Mouse (Mus musculus): ENCODE measurements around the gene Echdc3. TPM values are rescaled to one million over a fixed set of nuclear protein-coding genes. Genes with fewer than 3 reads are reported as not detected.

Gene Echdc3
- polyA plus RNA-seq, 1 experiment from 2014 or later = 7.7 TPM

GRCm38 (mm10) chr2:6220141-6220805 is 7.4 kb upstream of the Echdc3 start:
- H3K9ac ChIP-seq = no peak overlapping the region
- H3K36me3 ChIP-seq = no peaks in the 10 kb centered on the region
- ATAC-seq (ENCODE audit: extremely low read depth, insufficient number of reproducible peaks, low FRiP score, low TSS enrichment) = no peak
- H3K27ac ChIP-seq (replicated peaks) = no peak overlapping the region
- H3K4me2 ChIP-seq = no peak overlapping the region
- H3K27me3 ChIP-seq (replicated peaks) = no peaks in the 10 kb centered on the region
- no peak overlapping the region for H3K4me3 ChIP-seq
- WGBS = 9% methylated on average over 4 of the region's 4 CpGs
- no peaks in the 10 kb centered on the region for H3K9me3 ChIP-seq
- H3K4me1 ChIP-seq = no peaks in the 10 kb centered on the region

GRCm38 (mm10) chr2:6212327-6212723 is 508 bp downstream of the Echdc3 start:
- Histone ChIP-seq H3K36me3 (no peaks in the 10 kb centered on the region), H3K4me1 (peaks cover 36% of the 10 kb centered on the region), H3K27me3 (replicated peaks) (no peaks in the 10 kb centered on the region), H3K4me3 (peak overlapping the region; percentile 56), H3K9ac (peak overlapping the region; percentile 91), H3K27ac (replicated peaks) (peak overlapping the region; percentile 96), H3K4me2 (peak overlapping the region; percentile 81), H3K9me3 (no peaks in the 10 kb centered on the region)
- ATAC-seq (ENCODE audit: extremely low read depth, insufficient number of reproducible peaks, low FRiP score, low TSS enrichment) = no peak
- WGBS = 34% methylated on average over 9 of the region's 9 CpGs

GRCm38 (mm10) chr2:6210840-6211239 is 2.0 kb downstream of the Echdc3 start:
- Histone ChIP-seq H3K9ac (no peak overlapping the region), H3K27me3 (replicated peaks) (no peaks in the 10 kb centered on the region), H3K27ac (replicated peaks) (no peak overlapping the region), H3K4me2 (no peak overlapping the region), H3K4me3 (no peak overlapping the region), H3K4me1 (peaks cover 36% of the 10 kb centered on the region), H3K9me3 (no peaks in the 10 kb centered on the region), H3K36me3 (no peaks in the 10 kb centered on the region)
- no peak for ATAC-seq (ENCODE audit: extremely low read depth, insufficient number of reproducible peaks, low FRiP score, low TSS enrichment)
- WGBS = 86% methylated on average over 6 of the region's 6 CpGs

GRCm38 (mm10) chr2:6209746-6210145 is 3.1 kb downstream of the Echdc3 start:
- Histone ChIP-seq H3K4me3 (no peak overlapping the region), H3K27me3 (replicated peaks) (no peaks in the 10 kb centered on the region), H3K36me3 (no peaks in the 10 kb centered on the region), H3K4me2 (no peak overlapping the region), H3K9ac (no peak overlapping the region), H3K9me3 (no peaks in the 10 kb centered on the region), H3K27ac (replicated peaks) (no peak overlapping the region), H3K4me1 (peaks cover 36% of the 10 kb centered on the region)
- WGBS = 82% methylated on average over 3 of the region's 3 CpGs
- no peak for ATAC-seq (ENCODE audit: extremely low read depth, insufficient number of reproducible peaks, low FRiP score, low TSS enrichment)

- Histone ChIP-seq H3K9ac (no peak overlapping the region), H3K27me3 (replicated peaks) (no peaks in the 10 kb centered on the region), H3K36me3 (no peaks in the 10 kb centered on the region), H3K4me1 (peaks cover 36% of the 10 kb centered on the region), H3K9me3 (no peaks in the 10 kb centered on the region), H3K4me2 (no peak overlapping the region), H3K27ac (replicated peaks) (no peak overlapping the region), H3K4me3 (no peak overlapping the region)
- no peak for ATAC-seq (ENCODE audit: extremely low read depth, insufficient number of reproducible peaks, low FRiP score, low TSS enrichment)
- 61% methylated on average over 11 of the region's 11 CpGs for WGBS
These were observed 3.7 kb downstream of the Echdc3 start for GRCm38 (mm10) chr2:6209116-6209515.

GRCm38 (mm10) chr2:6207736-6208135 is 5.1 kb downstream of the Echdc3 start:
- Histone ChIP-seq H3K4me2 (no peak overlapping the region), H3K27me3 (replicated peaks) (no peaks in the 10 kb centered on the region), H3K36me3 (no peaks in the 10 kb centered on the region), H3K4me3 (no peak overlapping the region), H3K9ac (no peak overlapping the region), H3K4me1 (peaks cover 28% of the 10 kb centered on the region), H3K27ac (replicated peaks) (no peak overlapping the region), H3K9me3 (no peaks in the 10 kb centered on the region)
- 85% methylated on average over 2 of the region's 2 CpGs for WGBS
- ATAC-seq (ENCODE audit: extremely low read depth, insufficient number of reproducible peaks, low FRiP score, low TSS enrichment) = no peak

GRCm38 (mm10) chr2:6196363-6196973 is 16.4 kb downstream of the Echdc3 start:
- Histone ChIP-seq H3K27ac (replicated peaks) (no peak overlapping the region), H3K4me2 (no peak overlapping the region), H3K4me1 (peaks cover 12% of the 10 kb centered on the region), H3K27me3 (replicated peaks) (no peaks in the 10 kb centered on the region), H3K36me3 (no peaks in the 10 kb centered on the region), H3K9me3 (no peaks in the 10 kb centered on the region), H3K9ac (no peak overlapping the region), H3K4me3 (no peak overlapping the region)
- ATAC-seq (ENCODE audit: extremely low read depth, insufficient number of reproducible peaks, low FRiP score, low TSS enrichment) = no peak
- WGBS = 69% methylated on average over 10 of the region's 10 CpGs

- H3K9me3 ChIP-seq = no peaks in the 10 kb centered on the region
- ATAC-seq (ENCODE audit: extremely low read depth, insufficient number of reproducible peaks, low FRiP score, low TSS enrichment) = no peak
- WGBS = 70% methylated on average over 15 of the region's 15 CpGs
These were observed 17.2 kb downstream of the Echdc3 start for GRCm38 (mm10) chr2:6195468-6196239.

GRCm38 (mm10) chr2:6194497-6194896 is 18.3 kb downstream of the Echdc3 start:
- no peak for ATAC-seq (ENCODE audit: extremely low read depth, insufficient number of reproducible peaks, low FRiP score, low TSS enrichment)
- H3K9me3 ChIP-seq = no peaks in the 10 kb centered on the region
- WGBS = 64% methylated on average over 7 of the region's 7 CpGs
- no peak overlapping the region for H3K4me2 ChIP-seq
- H3K27ac ChIP-seq (replicated peaks) = no peak overlapping the region
- peaks cover 12% of the 10 kb centered on the region for H3K4me1 ChIP-seq
- no peak overlapping the region for H3K4me3 ChIP-seq
- H3K27me3 ChIP-seq (replicated peaks) = no peaks in the 10 kb centered on the region
- H3K36me3 ChIP-seq = no peaks in the 10 kb centered on the region
- H3K9ac ChIP-seq = no peak overlapping the region

More at GRCm38 (mm10) chr2:6195468-6196239, 17.2 kb downstream of the Echdc3 start:
- Histone ChIP-seq H3K36me3 (no peaks in the 10 kb centered on the region), H3K27me3 (replicated peaks) (no peaks in the 10 kb centered on the region), H3K4me1 (peaks cover 12% of the 10 kb centered on the region), H3K27ac (replicated peaks) (no peak overlapping the region), H3K4me2 (no peak overlapping the region), H3K4me3 (no peak overlapping the region), H3K9ac (no peak overlapping the region)

- Histone ChIP-seq H3K27ac (replicated peaks) (no peak overlapping the region), H3K4me1 (peaks cover 12% of the 10 kb centered on the region), H3K4me3 (no peak overlapping the region), H3K36me3 (no peaks in the 10 kb centered on the region), H3K27me3 (replicated peaks) (no peaks in the 10 kb centered on the region), H3K9me3 (no peaks in the 10 kb centered on the region), H3K9ac (no peak overlapping the region), H3K4me2 (no peak overlapping the region)
- WGBS = 35% methylated on average over 10 of the region's 10 CpGs
- ATAC-seq (ENCODE audit: extremely low read depth, insufficient number of reproducible peaks, low FRiP score, low TSS enrichment) = no peak
These were observed 19.3 kb downstream of the Echdc3 start for GRCm38 (mm10) chr2:6193591-6193973.

GRCm38 (mm10) chr2:6192820-6193590 is 19.8 kb downstream of the Echdc3 start:
- Histone ChIP-seq H3K4me3 (no peak overlapping the region), H3K4me2 (no peak overlapping the region), H3K9ac (no peak overlapping the region), H3K27ac (replicated peaks) (no peak overlapping the region), H3K27me3 (replicated peaks) (no peaks in the 10 kb centered on the region), H3K4me1 (peaks cover 12% of the 10 kb centered on the region), H3K9me3 (no peaks in the 10 kb centered on the region), H3K36me3 (no peaks in the 10 kb centered on the region)
- WGBS = 68% methylated on average over 20 of the region's 20 CpGs
- ATAC-seq (ENCODE audit: extremely low read depth, insufficient number of reproducible peaks, low FRiP score, low TSS enrichment) = no peak
